Mouse (Mus musculus) neural tube, embryonic 12.5 days (tissue): Measurements from ENCODE around the gene Fcor. TPM values are rescaled to one million over a fixed set of nuclear protein-coding genes. Genes with fewer than 3 reads are reported as not detected.

Experiments
- ATAC-seq: fragments of 200-750 bp; cut with Nextera tagmentation; 2 replicates; pipeline ENCODE4 v1.8.0; 2017; ENCODE audit warnings: low read depth, mild to moderate bottlenecking, moderate TSS enrichment, moderate library complexity; ENCODE audit not compliant: low FRiP score
- H3K27ac ChIP-seq: fragments of 300-500 bp; sonication (generic); 2 replicates; pipeline ENCODE4 v1.5.1; 2016
- H3K27me3 ChIP-seq: fragments of 300-500 bp; sonication (generic); replicated peaks from 2 replicates; pipeline ENCODE4 v1.6.1; 2016; ENCODE audit warnings: mild to moderate bottlenecking
- H3K36me3 ChIP-seq: fragments of 300-500 bp; sonication (generic); 2 replicates; pipeline ENCODE4 v1.6.1; 2016; ENCODE audit warnings: mild to moderate bottlenecking
- H3K4me1 ChIP-seq: fragments of 300-500 bp; sonication (generic); 2 replicates; pipeline ENCODE4 v1.6.1; 2016
- H3K4me2 ChIP-seq: fragments of 300-500 bp; sonication (generic); replicated peaks from 2 replicates; pipeline ENCODE4 v1.6.1; 2016; ENCODE audit warnings: mild to moderate bottlenecking
- H3K4me3 ChIP-seq: fragments of 300-500 bp; sonication (generic); 2 replicates; pipeline ENCODE4 v1.5.1; 2016
- H3K9ac ChIP-seq: fragments of 300-500 bp; sonication (generic); 2 replicates; pipeline ENCODE4 v1.6.1; 2016; ENCODE audit warnings: mild to moderate bottlenecking
- H3K9me3 ChIP-seq: fragments of 300-500 bp; sonication (generic); 2 replicates; pipeline ENCODE4 v1.6.1; 2016; ENCODE audit warnings: mild to moderate bottlenecking
- WGBS: fragments of 180-500 bp; shearing (Covaris S2); methylation state at CpG from one replicate; pipeline ENCODE4 v1.1.7; 2016; 5-methylcytosine and 5-hydroxymethylcytosine counted together
- polyA plus RNA-seq: library from polyadenylated mRNA; unstranded; fragments of >200 nt; fragmentation: Nextera tagmentation; extraction: Ambion mirVana; gene quantifications from 2 replicates; pipeline ENCODE4 v1.2.1, GENCODE M21; 2016

Fcor gene
- polyA plus RNA-seq, 1 experiment from 2014 or later: 8.0 TPM

DNA sequence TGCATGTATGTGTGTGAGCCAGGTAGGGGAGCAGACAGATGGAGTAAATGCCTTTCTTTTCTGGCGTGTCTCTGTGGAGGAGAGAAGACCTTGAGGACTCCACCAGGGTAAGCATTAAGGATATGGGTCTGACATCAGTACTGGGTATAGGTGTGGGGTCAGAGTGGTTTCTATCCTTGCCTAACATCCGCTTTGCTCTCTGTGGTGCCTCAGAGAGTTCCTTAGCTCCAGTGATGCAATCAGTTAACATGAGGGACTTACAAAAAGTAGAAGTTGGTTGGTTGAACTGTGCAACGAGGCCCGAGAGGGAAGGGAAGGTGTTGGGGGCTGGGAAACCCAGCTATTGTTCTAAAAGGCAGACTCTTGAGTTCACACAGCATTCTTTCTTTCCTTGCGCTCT is 7.8 kb downstream of the Fcor start:
- ATAC-seq: no peak

DNA sequence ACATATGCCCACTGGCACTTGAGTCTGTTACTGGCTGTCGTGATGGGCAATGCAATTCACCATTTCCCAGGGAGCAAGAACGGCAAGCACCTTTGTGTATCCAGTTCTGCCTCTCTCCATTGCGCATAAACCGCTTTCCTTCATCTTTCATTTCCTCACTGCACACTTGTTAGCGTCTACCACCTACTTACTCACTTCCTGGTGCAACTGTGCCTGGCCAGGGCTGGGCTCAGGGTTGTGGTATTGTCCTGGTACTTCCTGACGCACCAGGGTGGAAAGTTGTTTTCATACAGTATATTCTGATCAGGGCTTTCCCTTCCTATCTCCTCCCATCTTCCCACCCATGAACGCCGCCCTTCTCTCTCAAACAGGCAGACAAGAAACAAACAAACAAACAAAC is 11.3 kb downstream of the Fcor start:
- ATAC-seq: no peak
- Histone ChIP-seq H3K4me3 (no peak overlapping the region), H3K4me1 (peaks cover 6% of the 10 kb centered on the region), H3K9me3 (no peaks in the 10 kb centered on the region), H3K36me3 (no peaks in the 10 kb centered on the region), H3K27ac (no peak overlapping the region), H3K9ac (no peak overlapping the region), H3K27me3 (no peaks in the 10 kb centered on the region), H3K4me2 (no peak overlapping the region)
- 81% methylated on average over 8 of the region's 8 CpGs for WGBS

More for the DNA sequence above, 7.8 kb downstream of the Fcor start:
- H3K4me3 ChIP-seq: no peak overlapping the region
- no peak overlapping the region for H3K9ac ChIP-seq
- no peak overlapping the region for H3K4me2 ChIP-seq
- no peaks in the 10 kb centered on the region for H3K27me3 ChIP-seq
- WGBS: 69% methylated on average over 5 of the region's 5 CpGs
- no peaks in the 10 kb centered on the region for H3K36me3 ChIP-seq
- H3K9me3 ChIP-seq: no peaks in the 10 kb centered on the region
- no peaks in the 10 kb centered on the region for H3K4me1 ChIP-seq
- no peak overlapping the region for H3K27ac ChIP-seq

DNA sequence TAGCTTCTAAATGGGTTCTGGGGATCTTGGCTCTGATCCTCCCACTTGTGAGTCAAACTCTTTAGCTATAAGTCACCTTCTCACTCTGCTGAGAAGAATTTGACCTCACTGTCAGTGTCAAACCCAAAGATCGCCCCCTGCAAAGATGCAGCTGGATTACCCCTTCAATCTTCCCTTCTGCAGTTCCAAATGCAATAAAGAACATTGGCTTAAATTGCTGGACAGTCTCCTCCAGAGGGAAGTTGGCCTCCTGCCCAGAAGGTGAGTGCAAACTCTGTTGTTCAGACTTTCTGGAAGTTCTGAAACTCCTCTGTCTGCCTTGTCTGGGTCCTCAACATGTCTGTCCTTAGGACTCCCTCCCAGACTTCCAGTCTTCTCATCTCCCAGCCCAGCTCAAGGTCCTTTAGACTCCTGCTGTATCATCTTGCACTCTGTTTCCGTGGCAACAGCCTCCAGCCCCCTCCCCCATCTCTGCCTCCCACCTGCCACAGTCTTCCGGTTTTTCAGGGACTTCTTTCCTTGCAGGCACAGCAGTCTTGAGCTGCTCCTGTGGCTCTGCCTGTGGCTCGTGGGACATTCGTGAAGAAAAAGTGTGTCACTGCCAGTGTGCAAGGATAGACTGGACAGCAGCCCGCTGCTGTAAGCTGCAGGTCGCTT is 15.3 kb downstream of the Fcor start:
- H3K9me3 ChIP-seq: no peaks in the 10 kb centered on the region
- 22% methylated on average over 7 of the region's 7 CpGs for WGBS
- 0 out of 2 replicates have a peak overlapping the region, but pooled peaks have one; percentile 13 for H3K9ac ChIP-seq
- H3K4me3 ChIP-seq: no peak overlapping the region
- no peak overlapping the region for H3K27ac ChIP-seq
- no peaks in the 10 kb centered on the region for H3K27me3 ChIP-seq
- peak overlapping the region; percentile 16 for H3K4me2 ChIP-seq
- H3K4me1 ChIP-seq: peaks cover 6% of the 10 kb centered on the region
- no peaks in the 10 kb centered on the region for H3K36me3 ChIP-seq
- peak; percentile 45; the same call in 1 of the 2 replicates for ATAC-seq

DNA sequence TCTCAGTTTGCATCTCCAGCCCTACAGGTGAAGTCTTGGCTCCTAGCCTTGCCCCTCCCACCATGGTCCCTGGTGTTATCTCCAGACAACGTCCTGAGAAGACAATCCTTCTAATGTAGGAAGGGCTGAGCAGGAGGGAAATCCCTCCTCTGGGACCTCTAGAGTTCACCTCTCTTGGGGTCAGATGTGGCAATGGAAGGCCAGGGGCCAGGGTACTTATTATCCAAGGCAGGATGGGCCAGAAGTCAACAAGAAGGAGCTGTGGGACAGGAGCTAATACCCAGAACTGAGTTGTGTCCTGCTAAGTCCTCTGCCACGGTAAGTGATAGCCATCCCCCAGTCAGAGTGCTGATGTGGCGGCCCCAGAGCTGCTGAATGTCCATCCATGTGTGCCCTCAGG is 16.6 kb downstream of the Fcor start, which contains the start of gene Retn:
Retn (plus strand) TSS at position 245 of the 400 bp plus-strand sequence.
- Histone ChIP-seq H3K4me2 (no peak within 1 kb of the TSS), H3K9me3 (no peaks in the 10 kb centered on the region), H3K4me1 (peaks cover 6% of the 10 kb centered on the region), H3K27me3 (no peaks in the 10 kb centered on the region), H3K27ac (no peak within 1 kb of the TSS), H3K4me3 (no peak within 1 kb of the TSS), H3K36me3 (no peaks in the 10 kb centered on the region), H3K9ac (no peak within 1 kb of the TSS)
- 71% methylated on average over 3 of the region's 3 CpGs for WGBS
- ATAC-seq: no peak

DNA sequence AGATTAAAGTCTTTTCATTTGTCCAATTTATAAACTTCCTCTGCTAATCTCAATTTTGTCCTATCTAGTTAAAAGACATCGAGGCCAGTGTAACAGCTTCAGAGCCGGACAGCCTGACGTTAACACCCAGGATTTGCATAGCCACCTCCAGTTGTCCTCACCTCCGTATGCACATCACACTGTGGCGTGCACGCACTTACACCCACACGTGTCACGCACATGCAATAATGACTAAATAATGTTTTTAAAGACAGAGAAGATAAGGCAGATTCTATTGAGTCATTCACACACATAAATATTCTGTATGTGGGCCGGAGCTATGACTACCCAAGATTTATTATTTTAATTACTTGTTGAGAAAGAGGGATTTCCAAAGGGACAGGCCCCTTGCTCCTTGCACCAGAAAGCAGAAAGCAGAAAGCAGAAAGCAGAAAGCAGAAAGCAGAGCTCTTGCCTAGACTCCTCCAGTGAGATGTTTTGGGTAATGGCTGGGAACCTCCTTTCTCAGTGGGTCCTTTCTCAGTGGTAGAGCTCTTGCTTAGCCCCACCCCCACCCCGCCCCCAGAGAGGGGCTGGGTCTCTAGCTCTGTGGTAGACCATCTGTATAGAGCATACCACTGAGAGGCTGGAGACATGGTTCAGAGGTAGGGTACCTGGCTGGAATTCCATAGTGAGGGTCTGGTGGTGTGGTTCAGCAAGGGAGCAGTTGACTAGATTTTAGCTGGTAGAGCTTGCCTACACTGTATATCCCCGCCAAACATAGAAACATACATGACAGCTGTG is 17.2 kb downstream of the Fcor start:
- no peaks in the 10 kb centered on the region for H3K27me3 ChIP-seq
- H3K9ac ChIP-seq: no peak overlapping the region
- WGBS: 72% methylated on average over 11 of the region's 11 CpGs
- no peak overlapping the region for H3K27ac ChIP-seq
- no peak for ATAC-seq
- peaks cover 6% of the 10 kb centered on the region for H3K4me1 ChIP-seq
- no peak overlapping the region for H3K4me2 ChIP-seq
- H3K4me3 ChIP-seq: no peak overlapping the region
- H3K36me3 ChIP-seq: no peaks in the 10 kb centered on the region
- no peaks in the 10 kb centered on the region for H3K9me3 ChIP-seq

DNA sequence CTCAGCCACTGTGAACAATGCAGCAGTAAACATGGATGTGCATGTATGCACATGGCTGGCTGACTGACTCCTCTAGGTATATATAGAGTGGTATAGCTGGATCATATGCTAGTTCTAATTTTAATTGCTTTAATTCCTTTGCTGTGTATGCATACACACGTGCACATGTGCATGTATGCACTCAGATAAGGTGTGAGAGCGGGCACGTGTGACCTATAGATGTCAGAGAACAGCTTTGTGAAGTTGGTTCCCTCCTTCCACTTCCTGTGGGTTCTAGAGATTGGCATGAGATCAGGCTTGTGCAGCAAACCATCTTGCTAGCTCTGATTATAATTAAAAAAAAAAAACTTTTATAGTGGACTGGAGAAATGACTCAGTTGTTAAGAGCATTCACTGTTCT is 19.3 kb downstream of the Fcor start:
- no peak overlapping the region for H3K4me2 ChIP-seq
- no peaks in the 10 kb centered on the region for H3K36me3 ChIP-seq
- no peak overlapping the region for H3K9ac ChIP-seq
- no peak for ATAC-seq
- H3K4me1 ChIP-seq: peaks cover 6% of the 10 kb centered on the region
- WGBS: 68% methylated on average over 3 of the region's 3 CpGs
- no peaks in the 10 kb centered on the region for H3K27me3 ChIP-seq
- H3K9me3 ChIP-seq: no peaks in the 10 kb centered on the region
- no peak overlapping the region for H3K27ac ChIP-seq
- H3K4me3 ChIP-seq: no peak overlapping the region

DNA sequence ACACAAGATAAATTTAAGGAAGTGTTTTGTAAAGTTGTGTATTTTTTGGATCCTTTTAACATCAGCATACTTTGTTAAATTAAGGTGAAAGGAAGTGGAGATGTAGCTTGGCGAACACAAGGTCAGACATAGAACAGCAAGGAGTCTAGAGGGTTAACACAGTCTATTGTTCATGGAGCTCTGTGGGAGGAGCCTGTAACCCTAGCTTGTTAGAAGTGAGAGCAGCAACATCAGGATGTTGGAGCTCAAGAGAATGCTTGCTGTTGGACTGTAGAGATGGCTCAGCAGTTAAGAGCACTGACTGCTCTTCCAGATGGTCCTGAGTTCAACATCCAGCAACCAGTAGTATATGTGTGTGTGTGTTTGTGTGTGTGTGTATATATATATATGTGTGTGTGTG is 23.2 kb downstream of the Fcor start:
- H3K36me3 ChIP-seq: no peaks in the 10 kb centered on the region
- H3K4me2 ChIP-seq: no peak overlapping the region
- no peak for ATAC-seq
- H3K27me3 ChIP-seq: 0 out of 2 replicates have a peak, but pooled peaks cover 2% of the 10 kb centered on the region
- no peaks in the 10 kb centered on the region for H3K4me1 ChIP-seq
- WGBS: 36% methylated on average over 1 of the region's 1 CpGs
- no peaks in the 10 kb centered on the region for H3K9me3 ChIP-seq
- H3K27ac ChIP-seq: no peak overlapping the region
- no peak overlapping the region for H3K4me3 ChIP-seq
- H3K9ac ChIP-seq: no peak overlapping the region

DNA sequence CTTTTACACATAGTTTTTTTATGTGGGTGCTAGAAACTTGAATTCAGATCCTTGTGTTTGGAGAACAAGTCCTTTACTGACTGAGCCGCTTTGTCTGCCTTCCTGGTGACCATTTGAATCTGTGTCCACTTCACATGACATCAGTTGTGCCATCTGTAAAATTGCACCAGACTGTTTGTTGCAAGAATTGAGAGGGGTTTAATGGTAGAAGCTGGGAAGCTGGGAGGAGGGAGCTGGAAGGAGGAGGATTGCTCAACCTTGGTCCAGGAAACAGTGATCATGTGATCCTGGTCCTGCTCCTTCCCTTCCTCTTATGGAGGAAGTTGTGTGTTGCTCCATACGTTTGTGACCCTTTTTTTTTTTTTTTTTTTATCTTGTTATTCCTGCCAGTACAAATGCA is 23.9 kb downstream of the Fcor start:
- 70% methylated on average over 2 of the region's 2 CpGs for WGBS
- H3K4me1 ChIP-seq: no peaks in the 10 kb centered on the region
- ATAC-seq: no peak

DNA sequence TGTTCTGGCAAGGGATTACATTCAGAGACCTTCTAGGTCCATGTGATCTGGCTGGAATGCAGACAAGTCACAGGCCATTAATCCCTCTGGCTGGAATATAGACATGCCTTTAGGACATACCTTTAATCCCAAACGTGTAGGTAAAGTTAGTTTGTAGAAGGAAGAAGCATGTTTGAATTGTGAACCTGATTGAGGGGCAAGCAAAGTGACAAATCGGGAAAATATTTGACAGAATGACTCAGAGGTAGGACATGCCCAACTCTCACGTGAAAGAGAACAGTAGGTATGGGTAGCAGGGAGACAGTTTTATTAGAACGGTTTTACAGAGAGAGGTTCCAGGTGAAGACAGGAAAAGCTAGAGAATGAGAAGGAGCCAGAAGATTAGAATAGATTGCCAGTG is 24.6 kb downstream of the Fcor start:
- Histone ChIP-seq H3K9ac (no peak overlapping the region), H3K4me3 (no peak overlapping the region), H3K4me2 (no peak overlapping the region), H3K9me3 (no peaks in the 10 kb centered on the region), H3K27ac (no peak overlapping the region), H3K36me3 (no peaks in the 10 kb centered on the region), H3K4me1 (no peaks in the 10 kb centered on the region), H3K27me3 (0 out of 2 replicates have a peak, but pooled peaks cover 2% of the 10 kb centered on the region)
- ATAC-seq: no peak
- whole genome bisulfite sequencing: 85% methylated on average over 4 of the region's 4 CpGs

More for the DNA sequence above, 23.9 kb downstream of the Fcor start:
- H3K4me2 ChIP-seq: no peak overlapping the region
- no peaks in the 10 kb centered on the region for H3K9me3 ChIP-seq
- H3K4me3 ChIP-seq: no peak overlapping the region
- H3K27ac ChIP-seq: no peak overlapping the region
- no peaks in the 10 kb centered on the region for H3K36me3 ChIP-seq
- 0 out of 2 replicates have a peak, but pooled peaks cover 2% of the 10 kb centered on the region for H3K27me3 ChIP-seq
- H3K9ac ChIP-seq: no peak overlapping the region

DNA sequence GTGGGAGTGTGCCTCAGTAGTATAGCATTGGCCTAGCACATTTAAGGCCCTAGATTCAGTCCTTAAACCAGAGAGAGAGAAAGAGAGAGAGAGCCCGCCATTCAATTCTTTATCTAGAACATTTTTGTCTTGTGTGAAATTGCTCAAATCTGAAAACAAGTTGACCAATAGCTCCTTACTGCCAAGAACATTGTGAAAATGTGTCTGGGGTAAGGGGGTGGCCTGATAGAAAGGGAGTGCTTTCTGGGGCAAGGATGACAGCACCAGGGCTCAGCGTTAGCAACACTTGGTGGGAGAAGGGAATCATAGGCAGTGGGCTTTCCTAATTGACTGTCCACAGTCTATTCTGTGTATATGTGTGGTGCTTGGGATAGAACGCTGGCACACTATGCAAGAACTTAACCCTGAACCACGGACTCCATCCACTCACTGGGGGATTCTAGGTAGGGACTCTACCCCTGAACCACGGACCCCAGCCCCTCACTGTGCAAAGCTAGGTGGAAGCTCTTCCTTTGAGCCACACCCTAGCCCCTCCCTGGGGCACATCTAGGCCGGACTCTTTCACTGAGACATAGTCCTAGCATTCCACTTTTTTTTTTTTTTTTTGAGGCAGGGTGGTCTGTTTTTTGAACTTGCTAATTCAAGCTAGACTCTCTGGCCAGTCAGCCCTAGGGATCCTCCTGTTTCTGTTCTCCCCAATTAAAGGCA is 25.2 kb downstream of the Fcor start:
- no peak for ATAC-seq
- Histone ChIP-seq H3K9me3 (no peaks in the 10 kb centered on the region), H3K4me3 (no peak overlapping the region), H3K4me1 (no peaks in the 10 kb centered on the region), H3K4me2 (no peak overlapping the region), H3K27ac (no peak overlapping the region), H3K27me3 (0 out of 2 replicates have a peak, but pooled peaks cover 2% of the 10 kb centered on the region), H3K9ac (no peak overlapping the region), H3K36me3 (no peaks in the 10 kb centered on the region)
- WGBS: 86% methylated on average over 6 of the region's 6 CpGs

DNA sequence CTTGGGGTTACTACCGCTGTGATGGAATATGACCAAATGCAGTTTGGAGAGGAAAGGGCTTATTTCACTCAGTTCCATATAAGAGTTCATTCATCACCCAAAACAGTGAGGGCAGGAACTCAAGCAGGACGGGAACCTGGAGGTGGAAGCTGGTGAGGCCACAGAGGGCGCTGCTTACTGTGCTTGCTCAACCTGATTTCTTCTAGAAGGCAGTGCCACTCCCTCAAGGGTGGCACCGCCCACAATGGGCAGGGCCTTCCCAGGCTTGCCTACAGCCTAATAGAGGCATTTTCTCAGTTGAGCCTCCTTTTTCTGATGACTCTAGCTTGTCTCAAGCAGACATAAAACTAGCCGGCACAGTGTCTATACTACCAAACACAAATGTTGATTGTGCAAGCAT is 26.4 kb downstream of the Fcor start:
- no peaks in the 10 kb centered on the region for H3K36me3 ChIP-seq
- no peak for ATAC-seq
- H3K4me1 ChIP-seq: no peaks in the 10 kb centered on the region
- H3K9ac ChIP-seq: no peak overlapping the region
- H3K4me3 ChIP-seq: no peak overlapping the region
- 0 out of 2 replicates have a peak, but pooled peaks cover 2% of the 10 kb centered on the region for H3K27me3 ChIP-seq
- 30% methylated on average over 5 of the region's 5 CpGs for WGBS
- no peaks in the 10 kb centered on the region for H3K9me3 ChIP-seq
- H3K27ac ChIP-seq: no peak overlapping the region
- H3K4me2 ChIP-seq: no peak overlapping the region

DNA sequence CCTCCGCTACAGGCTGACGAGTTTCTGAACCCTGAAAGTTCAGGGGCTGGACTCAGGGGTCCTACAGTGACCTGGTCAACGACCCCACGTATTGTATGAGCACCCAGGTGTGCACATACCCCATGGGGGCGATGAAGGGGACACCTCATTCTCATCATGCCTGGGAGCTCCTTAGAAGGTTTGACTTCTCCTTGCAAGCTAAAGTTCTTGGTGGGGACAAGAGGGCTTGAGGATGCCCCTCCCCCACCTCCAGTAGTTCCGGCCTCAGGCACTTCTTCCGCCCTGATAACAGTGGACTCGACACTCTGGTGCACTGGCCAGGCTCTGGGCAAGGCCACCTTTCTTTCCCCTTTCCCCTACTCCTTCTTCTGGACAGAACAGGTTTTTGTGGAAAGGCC is 40.7 kb downstream of the Fcor start:
- H3K9me3 ChIP-seq: no peaks in the 10 kb centered on the region
- 27% methylated on average over 8 of the region's 8 CpGs for WGBS
- H3K36me3 ChIP-seq: no peaks in the 10 kb centered on the region; the same call in 1 of the 2 replicates
- H3K27me3 ChIP-seq: peaks cover 4% of the 10 kb centered on the region; the same call in 1 of the 2 replicates
- ATAC-seq: peak; percentile 27; the same call in 1 of the 2 replicates
- no peak overlapping the region for H3K27ac ChIP-seq
- peaks cover 7% of the 10 kb centered on the region; the same call in 1 of the 2 replicates for H3K4me1 ChIP-seq
- peak overlapping the region; percentile 40 for H3K4me3 ChIP-seq
- peak overlapping the region; percentile 68 for H3K4me2 ChIP-seq
- H3K9ac ChIP-seq: peak overlapping the region; percentile 44; the same call in 1 of the 2 replicates
